Mouse (Mus musculus) midbrain, embryonic 13.5 days (tissue): ENCODE results near the gene Coro7. TPM values are rescaled to one million over a fixed set of nuclear protein-coding genes. Genes with fewer than 3 reads are reported as not detected.
"Not testable (repeated sequence)": the region's sequence is repeated elsewhere in the genome, so short reads cannot be mapped to it uniquely, and the experiment has no call there.

Experiments used
- ATAC-seq: fragments of 200-750 bp; cut with Nextera tagmentation; 2 replicates; pipeline ENCODE4 v1.8.0; 2017; ENCODE audit warnings: mild to moderate bottlenecking, moderate TSS enrichment, moderate library complexity
- H3K27ac ChIP-seq: fragments of 300-500 bp; sonication (generic); 2 replicates; pipeline ENCODE4 v1.5.1; 2015; ENCODE audit warnings: inconsistent platforms, mild to moderate bottlenecking, moderate library complexity
- H3K27me3 ChIP-seq: fragments of 300-500 bp; sonication (generic); 2 replicates; pipeline ENCODE4 v1.6.1; 2015; ENCODE audit warnings: mild to moderate bottlenecking, inconsistent platforms
- H3K36me3 ChIP-seq: fragments of 300-500 bp; sonication (generic); 2 replicates; pipeline ENCODE4 v1.6.1; 2015; ENCODE audit warnings: mild to moderate bottlenecking, inconsistent platforms
- H3K4me1 ChIP-seq: fragments of 300-500 bp; sonication (generic); replicated peaks from 2 replicates; pipeline ENCODE4 v1.6.1; 2015; ENCODE audit warnings: inconsistent platforms
- H3K4me2 ChIP-seq: fragments of 300-500 bp; sonication (generic); replicated peaks from 2 replicates; pipeline ENCODE4 v1.6.1; 2015; ENCODE audit warnings: moderate library complexity, mild to moderate bottlenecking, inconsistent platforms
- H3K4me3 ChIP-seq: fragments of 300-500 bp; sonication (generic); replicated peaks from 2 replicates; pipeline ENCODE4 v1.5.1; 2015; ENCODE audit warnings: mild to moderate bottlenecking, inconsistent platforms
- H3K9ac ChIP-seq: fragments of 300-500 bp; sonication (generic); replicated peaks from 2 replicates; pipeline ENCODE4 v1.6.1; 2015; ENCODE audit warnings: mild to moderate bottlenecking, inconsistent platforms
- H3K9me3 ChIP-seq: fragments of 300-500 bp; sonication (generic); 2 replicates; pipeline ENCODE4 v1.6.1; 2016; ENCODE audit warnings: mild to moderate bottlenecking, inconsistent platforms
- WGBS: fragments of 180-500 bp; shearing (Covaris S2); methylation state at CpG from one replicate; pipeline ENCODE4 v1.1.7; 2015; 5-methylcytosine and 5-hydroxymethylcytosine counted together
- polyA plus RNA-seq: library from polyadenylated mRNA; unstranded; fragments of >200 nt; fragmentation: Nextera tagmentation; extraction: Ambion mirVana; gene quantifications from 2 replicates; pipeline ENCODE4 v1.2.1, GENCODE M21; 2015

The Coro7 gene
- polyA plus RNA-seq, 1 experiment from 2014 or later: 26.5 TPM

GRCm38 (mm10) chr16:4713861-4714710 lies 34.5 kb upstream of the Coro7 start:
- Histone ChIP-seq H3K4me1 (peaks cover 10% of the 10 kb centered on the region), H3K27me3 (no peaks in the 10 kb centered on the region), H3K36me3 (peaks cover 61% of the 10 kb centered on the region), H3K9me3 (no peaks in the 10 kb centered on the region), H3K4me2 (no peak overlapping the region), H3K27ac (no peak overlapping the region), H3K4me3 (no peak overlapping the region), H3K9ac (no peak overlapping the region)
- no peak for ATAC-seq
- 96% methylated on average over 17 of the region's 17 CpGs for WGBS

GRCm38 (mm10) chr16:4711173-4711572 lies 31.6 kb upstream of the Coro7 start:
- WGBS: 90% methylated on average over 4 of the region's 4 CpGs
- Histone ChIP-seq H3K9ac (no peak overlapping the region), H3K36me3 (peaks cover 84% of the 10 kb centered on the region), H3K4me3 (no peak overlapping the region), H3K4me2 (no peak overlapping the region), H3K9me3 (no peaks in the 10 kb centered on the region), H3K4me1 (no peaks in the 10 kb centered on the region), H3K27me3 (no peaks in the 10 kb centered on the region), H3K27ac (no peak overlapping the region)
- ATAC-seq: no peak

- no peak overlapping the region for H3K9ac ChIP-seq
- no peak overlapping the region for H3K27ac ChIP-seq
- H3K4me2 ChIP-seq: no peak overlapping the region
- H3K27me3 ChIP-seq: no peaks in the 10 kb centered on the region
- WGBS: 73% methylated on average over 4 of the region's 4 CpGs
- peaks cover 83% of the 10 kb centered on the region for H3K36me3 ChIP-seq
- no peaks in the 10 kb centered on the region for H3K4me1 ChIP-seq
- H3K4me3 ChIP-seq: no peak overlapping the region
- no peaks in the 10 kb centered on the region for H3K9me3 ChIP-seq
- ATAC-seq: no peak
These were observed 26.0 kb upstream of the Coro7 start for GRCm38 (mm10) chr16:4705541-4705940.

GRCm38 (mm10) chr16:4702646-4703045 lies 23.1 kb upstream of the Coro7 start:
- ATAC-seq: no peak
- no peak overlapping the region for H3K4me2 ChIP-seq
- peaks cover 96% of the 10 kb centered on the region for H3K36me3 ChIP-seq
- H3K9me3 ChIP-seq: no peaks in the 10 kb centered on the region
- H3K4me3 ChIP-seq: no peak overlapping the region
- no peaks in the 10 kb centered on the region for H3K27me3 ChIP-seq
- no peaks in the 10 kb centered on the region for H3K4me1 ChIP-seq
- no peak overlapping the region for H3K9ac ChIP-seq
- WGBS: 73% methylated on average over 1 of the region's 1 CpGs
- H3K27ac ChIP-seq: no peak overlapping the region

GRCm38 (mm10) chr16:4701211-4701610 lies 21.6 kb upstream of the Coro7 start:
- no peak overlapping the region for H3K9ac ChIP-seq
- 90% methylated on average over 3 of the region's 3 CpGs for WGBS
- H3K27ac ChIP-seq: no peak overlapping the region
- H3K4me2 ChIP-seq: no peak overlapping the region
- ATAC-seq: no peak
- H3K4me1 ChIP-seq: no peaks in the 10 kb centered on the region
- no peak overlapping the region for H3K4me3 ChIP-seq
- no peaks in the 10 kb centered on the region for H3K27me3 ChIP-seq
- no peaks in the 10 kb centered on the region for H3K9me3 ChIP-seq
- H3K36me3 ChIP-seq: peaks cover 98% of the 10 kb centered on the region

- WGBS: 97% methylated on average over 4 of the region's 4 CpGs
- not testable (repeated sequence) for H3K4me2 ChIP-seq, H3K9ac ChIP-seq, H3K27ac ChIP-seq, H3K4me3 ChIP-seq, ATAC-seq, H3K9me3 ChIP-seq, H3K27me3 ChIP-seq
- H3K4me1 ChIP-seq: peaks cover 13% of the 10 kb centered on the region
- peaks cover 67% of the 10 kb centered on the region for H3K36me3 ChIP-seq
These were observed 9.8 kb upstream of the Coro7 start for GRCm38 (mm10) chr16:4689371-4689770.

GRCm38 (mm10) chr16:4684457-4684791 lies 4.8 kb upstream of the Coro7 start:
- no peaks in the 10 kb centered on the region for H3K27me3 ChIP-seq
- peaks cover 21% of the 10 kb centered on the region for H3K36me3 ChIP-seq
- peak overlapping the region; percentile 75; the same call in 1 of the 2 replicates for H3K27ac ChIP-seq
- H3K4me3 ChIP-seq: peak overlapping the region; percentile 96
- ATAC-seq: 0 out of 2 replicates have a peak, but pooled peaks have one; percentile 1
- 2% methylated on average over 9 of the region's 9 CpGs for WGBS
- H3K4me2 ChIP-seq: peak overlapping the region; percentile 94
- H3K9me3 ChIP-seq: no peaks in the 10 kb centered on the region
- peak overlapping the region; percentile 95 for H3K9ac ChIP-seq
- peaks cover 21% of the 10 kb centered on the region for H3K4me1 ChIP-seq

- peak; percentile 89 for ATAC-seq
- under 1% methylated on average over 54 of the region's 54 CpGs for WGBS
- Histone ChIP-seq H3K4me2 (peak overlapping the region; percentile 94), H3K4me1 (peaks cover 26% of the 10 kb centered on the region), H3K27ac (peak overlapping the region; percentile 75), H3K9me3 (no peaks in the 10 kb centered on the region), H3K36me3 (peaks cover 15% of the 10 kb centered on the region), H3K4me3 (peak overlapping the region; percentile 96), H3K9ac (peak overlapping the region; percentile 95), H3K27me3 (no peaks in the 10 kb centered on the region)
These were observed 4.2 kb upstream of the Coro7 start for GRCm38 (mm10) chr16:4683581-4684456.

GRCm38 (mm10) chr16:4683193-4683580 lies 3.6 kb upstream of the Coro7 start:
- Histone ChIP-seq H3K27me3 (no peaks in the 10 kb centered on the region), H3K36me3 (peaks cover 11% of the 10 kb centered on the region), H3K9me3 (no peaks in the 10 kb centered on the region), H3K9ac (peak overlapping the region; percentile 95), H3K4me3 (peak overlapping the region; percentile 96), H3K4me2 (peak overlapping the region; percentile 94), H3K27ac (peak overlapping the region; percentile 75), H3K4me1 (peaks cover 30% of the 10 kb centered on the region)
- 33% methylated on average over 9 of the region's 9 CpGs for WGBS
- ATAC-seq: no peak

- ATAC-seq: no peak
- H3K27me3 ChIP-seq: no peaks in the 10 kb centered on the region
These were observed 3.1 kb upstream of the Coro7 start for GRCm38 (mm10) chr16:4682628-4683179.

GRCm38 (mm10) chr16:4680922-4681455 lies 1.4 kb upstream of the Coro7 start:
- WGBS: 79% methylated on average over 3 of the region's 3 CpGs
- H3K4me2 ChIP-seq, H3K27ac ChIP-seq, H3K27me3 ChIP-seq, H3K4me3 ChIP-seq, H3K9me3 ChIP-seq, ATAC-seq, H3K9ac ChIP-seq, H3K36me3 ChIP-seq: not testable (repeated sequence)
- peaks cover 30% of the 10 kb centered on the region for H3K4me1 ChIP-seq

More at GRCm38 (mm10) chr16:4682628-4683179, 3.1 kb upstream of the Coro7 start:
- Histone ChIP-seq H3K36me3 (peaks cover 7% of the 10 kb centered on the region; the same call in 1 of the 2 replicates), H3K4me3 (peak overlapping the region; percentile 96; the same call in 1 of the 2 replicates), H3K4me1 (peaks cover 30% of the 10 kb centered on the region), H3K9ac (no peak overlapping the region), H3K27ac (no peak overlapping the region), H3K4me2 (peak overlapping the region; percentile 94), H3K9me3 (no peaks in the 10 kb centered on the region)
- 73% methylated on average over 4 of the region's 4 CpGs for WGBS
